Mouse (Mus musculus): ENCODE data around the gene Ppp1r13l. TPM values are rescaled to one million over a fixed set of nuclear protein-coding genes. Genes with fewer than 3 reads are reported as not detected.

Ppp1r13l gene
- total and polyA plus RNA-seq, 2 experiments from 2014 or later, result 1.0 to 1.5 TPM

DNA sequence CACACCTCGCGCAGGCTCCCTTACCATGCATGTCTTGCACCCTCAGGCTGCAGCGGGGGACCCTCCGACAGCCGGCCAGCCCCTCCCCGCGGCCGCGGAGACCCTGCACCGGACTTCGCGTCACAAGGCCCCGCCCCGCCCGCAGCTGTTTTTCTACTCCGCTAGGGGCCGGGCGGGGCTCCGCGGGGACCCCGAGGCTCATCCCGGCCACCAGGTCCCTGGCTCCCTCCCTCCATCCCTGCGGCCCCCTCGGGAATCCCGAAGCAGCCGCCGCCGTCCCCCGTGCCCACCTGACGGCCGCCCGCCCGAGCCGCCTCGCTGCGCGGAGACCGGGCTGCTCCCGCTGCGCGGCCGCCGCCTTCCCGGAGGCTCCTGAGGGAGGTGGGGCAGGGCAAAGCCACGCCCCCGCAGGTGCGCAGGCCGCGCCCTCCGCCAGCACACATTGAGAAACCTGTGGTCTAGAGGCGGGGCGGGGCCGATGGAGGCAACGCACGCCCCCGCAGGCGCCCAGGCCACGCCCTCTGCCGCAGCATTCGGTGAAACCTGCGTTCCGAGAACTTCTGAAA is 44.3 kb downstream of the Ppp1r13l start, which contains the start of gene Klc3:
TSS of gene Klc3 (minus strand) at position 374 of the 566 bp plus-strand sequence.
- Histone ChIP-seq H3K4me2 (ENCODE audit: low read depth, low read length, poor library complexity, severe bottlenecking) (peak within 1 kb of the TSS; percentile 90), H3K4me3 (ENCODE audit: low read depth, low read length) (peak within 1 kb of the TSS; percentile 47), H3K27me3 (ENCODE audit: insufficient read depth, low read length) (peaks cover 27% of the 10 kb centered on the region), H3K9ac (replicated peaks; ENCODE audit: low read length, poor library complexity, severe bottlenecking) (peak within 1 kb of the TSS; percentile 0; the same call in 1 of the 2 replicates), H3K9me3 (ENCODE audit: low read length) (no peaks in the 10 kb centered on the region), H3K36me3 (ENCODE audit: insufficient read depth, low read length) (no peaks in the 10 kb centered on the region), H3K27ac (ENCODE audit: low read depth, low read length) (no peak within 1 kb of the TSS), H3K4me1 (ENCODE audit: insufficient read depth, low read length) (no peaks in the 10 kb centered on the region)
- WGBS, result under 1% methylated on average over 58 of the region's 62 CpGs
- DNase-seq (ENCODE audit: low spot score) (no peak), ATAC-seq (ENCODE audit: low FRiP score) (no peak)
- TF ChIP-seq CTCF (IDR thresholded peaks at IDR 0.05), result no peak

DNA sequence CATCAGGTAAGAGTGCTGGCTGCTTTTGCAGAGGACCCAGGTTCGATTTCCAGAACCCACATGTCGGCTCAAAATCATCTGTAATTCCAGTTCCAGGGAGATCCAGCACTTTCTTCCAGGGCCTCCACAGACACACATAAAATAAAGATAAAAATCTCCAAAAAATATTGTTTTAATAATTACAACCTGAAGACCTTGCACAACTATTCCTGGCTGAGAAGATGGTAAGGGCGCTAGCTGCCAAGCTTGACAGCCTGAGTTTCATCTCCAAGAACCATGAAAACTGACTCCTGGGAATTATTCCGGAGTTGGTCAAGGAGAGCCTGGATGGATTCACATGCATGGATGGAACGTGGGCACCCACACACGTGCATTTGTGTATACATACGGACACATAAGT is 44.9 kb downstream of the Ppp1r13l start, which contains the start of gene Ckm:
TSS of gene Ckm (plus strand) at position 301 of the 400 bp plus-strand sequence.
- H3K4me1 ChIP-seq (ENCODE audit: insufficient read depth, low read length), result no peaks in the 10 kb centered on the region
- no peak for TF ChIP-seq CTCF (IDR thresholded peaks at IDR 0.05)

DNA sequence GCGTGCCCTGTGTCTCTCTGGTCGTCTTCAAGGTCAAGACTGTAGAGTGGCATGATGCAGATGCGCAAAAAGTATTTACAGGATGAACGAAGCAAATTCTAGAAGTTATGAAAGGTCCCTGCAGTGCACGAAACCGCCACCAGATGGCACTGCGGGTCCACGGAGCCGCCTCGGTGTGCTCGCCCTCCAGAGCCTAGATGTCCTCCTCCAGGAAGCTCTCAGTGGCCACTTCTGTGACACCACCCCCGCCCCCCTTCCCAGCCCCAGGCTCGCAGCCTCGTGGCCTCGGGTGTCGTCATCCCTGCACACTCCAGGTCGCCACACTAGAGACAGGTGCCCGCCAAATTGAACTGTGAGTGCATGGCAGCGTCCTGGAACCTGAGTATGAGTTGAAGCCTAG is 45.9 kb downstream of the Ppp1r13l start:
- Histone ChIP-seq H3K27me3 (ENCODE audit: insufficient read depth, low read length) (peaks cover 24% of the 10 kb centered on the region), H3K36me3 (ENCODE audit: insufficient read depth, low read length) (no peaks in the 10 kb centered on the region), H3K27ac (ENCODE audit: low read depth, low read length) (no peak overlapping the region), H3K9ac (replicated peaks; ENCODE audit: low read length, poor library complexity, severe bottlenecking) (no peak overlapping the region), H3K9me3 (ENCODE audit: low read length) (no peaks in the 10 kb centered on the region), H3K4me1 (ENCODE audit: insufficient read depth, low read length) (no peaks in the 10 kb centered on the region), H3K4me3 (ENCODE audit: low read depth, low read length) (no peak overlapping the region), H3K4me2 (ENCODE audit: low read depth, low read length, poor library complexity, severe bottlenecking) (peak overlapping the region; percentile 34)
- DNase-seq (ENCODE audit: low spot score) (peak; percentile 71), ATAC-seq (ENCODE audit: low FRiP score) (no peak; the same call in 1 of the 2 replicates)
- peak; percentile 94 for TF ChIP-seq CTCF (IDR thresholded peaks at IDR 0.05)
- 3% methylated on average over 19 of the region's 19 CpGs for WGBS

More for the DNA sequence above, 44.9 kb downstream of the Ppp1r13l start, which contains the start of gene Ckm:
- Histone ChIP-seq H3K9ac (replicated peaks; ENCODE audit: low read length, poor library complexity, severe bottlenecking) (peak within 1 kb of the TSS; percentile 0; the same call in 1 of the 2 replicates), H3K36me3 (ENCODE audit: insufficient read depth, low read length) (no peaks in the 10 kb centered on the region), H3K27me3 (ENCODE audit: insufficient read depth, low read length) (peaks cover 25% of the 10 kb centered on the region), H3K9me3 (ENCODE audit: low read length) (no peaks in the 10 kb centered on the region), H3K4me3 (ENCODE audit: low read depth, low read length) (peak within 1 kb of the TSS; percentile 47), H3K4me2 (ENCODE audit: low read depth, low read length, poor library complexity, severe bottlenecking) (peak within 1 kb of the TSS; percentile 90), H3K27ac (ENCODE audit: low read depth, low read length) (no peak within 1 kb of the TSS)
- 55% methylated on average over 7 of the region's 7 CpGs for WGBS
- ATAC-seq (ENCODE audit: low FRiP score), result no peak
- DNase-seq (ENCODE audit: low spot score), result no peak

DNA sequence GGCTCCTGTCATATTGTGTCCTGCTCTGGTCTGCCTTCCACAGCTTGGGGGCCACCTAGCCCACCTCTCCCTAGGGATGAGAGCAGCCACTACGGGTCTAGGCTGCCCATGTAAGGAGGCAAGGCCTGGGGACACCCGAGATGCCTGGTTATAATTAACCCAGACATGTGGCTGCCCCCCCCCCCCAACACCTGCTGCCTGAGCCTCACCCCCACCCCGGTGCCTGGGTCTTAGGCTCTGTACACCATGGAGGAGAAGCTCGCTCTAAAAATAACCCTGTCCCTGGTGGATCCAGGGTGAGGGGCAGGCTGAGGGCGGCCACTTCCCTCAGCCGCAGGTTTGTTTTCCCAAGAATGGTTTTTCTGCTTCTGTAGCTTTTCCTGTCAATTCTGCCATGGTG is 50.2 kb downstream of the Ppp1r13l start:
- Histone ChIP-seq H3K9me3 (ENCODE audit: low read length) (no peaks in the 10 kb centered on the region), H3K4me3 (ENCODE audit: low read depth, low read length) (no peak overlapping the region), H3K27ac (ENCODE audit: low read depth, low read length) (no peak overlapping the region), H3K4me2 (ENCODE audit: low read depth, low read length, poor library complexity, severe bottlenecking) (no peak overlapping the region), H3K36me3 (ENCODE audit: insufficient read depth, low read length) (no peaks in the 10 kb centered on the region), H3K27me3 (ENCODE audit: insufficient read depth, low read length) (peaks cover 3% of the 10 kb centered on the region; the same call in 1 of the 2 replicates), H3K9ac (replicated peaks; ENCODE audit: low read length, poor library complexity, severe bottlenecking) (no peak overlapping the region), H3K4me1 (ENCODE audit: insufficient read depth, low read length) (no peaks in the 10 kb centered on the region)
- no peak for TF ChIP-seq CTCF (IDR thresholded peaks at IDR 0.05)
- DNase-seq (ENCODE audit: low spot score) (no peak), ATAC-seq (ENCODE audit: low FRiP score) (0 out of 2 replicates have a peak, but pooled peaks have one; percentile 22)
- 59% methylated on average over 6 of the region's 6 CpGs for WGBS

DNA sequence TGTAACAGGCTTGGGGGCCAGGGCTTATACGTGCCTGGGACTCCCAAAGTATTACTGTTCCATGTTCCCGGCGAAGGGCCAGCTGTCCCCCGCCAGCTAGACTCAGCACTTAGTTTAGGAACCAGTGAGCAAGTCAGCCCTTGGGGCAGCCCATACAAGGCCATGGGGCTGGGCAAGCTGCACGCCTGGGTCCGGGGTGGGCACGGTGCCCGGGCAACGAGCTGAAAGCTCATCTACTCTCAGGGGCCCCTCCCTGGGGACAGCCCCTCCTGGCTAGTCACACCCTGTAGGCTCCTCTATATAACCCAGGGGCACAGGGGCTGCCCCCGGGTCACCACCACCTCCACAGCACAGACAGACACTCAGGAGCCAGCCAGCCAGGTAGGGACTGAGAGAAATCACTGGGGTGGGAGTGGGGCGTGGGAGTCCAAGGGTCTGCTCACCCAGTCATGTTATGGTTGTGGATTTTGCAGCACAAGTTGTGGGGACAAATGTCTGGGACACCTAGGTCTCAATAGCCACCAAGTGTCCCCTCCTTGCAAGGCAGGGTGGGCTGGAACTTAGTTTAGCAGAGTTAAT is 51.3 kb downstream of the Ppp1r13l start:
- no peak for TF ChIP-seq CTCF (IDR thresholded peaks at IDR 0.05)
- H3K4me3 ChIP-seq (ENCODE audit: low read depth, low read length), result no peak overlapping the region
- ATAC-seq (ENCODE audit: low FRiP score), result no peak
- WGBS, result 75% methylated on average over 11 of the region's 11 CpGs
- no peak for DNase-seq (ENCODE audit: low spot score)
- no peak overlapping the region for H3K27ac ChIP-seq (ENCODE audit: low read depth, low read length)
- no peak overlapping the region for H3K4me2 ChIP-seq (ENCODE audit: low read depth, low read length, poor library complexity, severe bottlenecking)
- no peaks in the 10 kb centered on the region for H3K36me3 ChIP-seq (ENCODE audit: insufficient read depth, low read length)
- H3K9ac ChIP-seq (replicated peaks; ENCODE audit: low read length, poor library complexity, severe bottlenecking), result no peak overlapping the region
- H3K27me3 ChIP-seq (ENCODE audit: insufficient read depth, low read length), result 0 out of 2 replicates have a peak, but pooled peaks cover 3% of the 10 kb centered on the region
- no peaks in the 10 kb centered on the region for H3K9me3 ChIP-seq (ENCODE audit: low read length)
- no peaks in the 10 kb centered on the region for H3K4me1 ChIP-seq (ENCODE audit: insufficient read depth, low read length)

DNA sequence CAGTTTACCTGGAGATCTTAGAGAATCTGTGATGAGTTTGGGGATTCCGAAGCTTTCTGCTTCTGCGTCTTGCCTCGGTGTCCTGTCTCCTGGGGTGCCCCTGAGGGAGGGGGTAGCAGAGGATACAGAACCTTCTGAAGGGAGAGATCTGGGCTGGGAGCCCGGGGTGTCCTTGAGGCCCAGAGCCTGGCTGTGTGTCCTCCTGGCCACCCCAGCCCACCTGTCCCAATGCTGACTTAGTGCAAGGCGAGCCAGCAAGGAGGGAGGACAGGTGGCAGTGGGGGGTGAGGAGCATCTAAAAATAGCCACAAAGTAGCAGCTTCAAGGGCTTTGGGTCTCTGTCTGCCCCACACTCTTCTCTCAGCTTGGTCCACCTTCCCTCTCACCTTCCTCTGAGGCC is 52.2 kb downstream of the Ppp1r13l start:
- peaks cover 5% of the 10 kb centered on the region; the same call in 1 of the 2 replicates for H3K27me3 ChIP-seq (ENCODE audit: insufficient read depth, low read length)
- no peaks in the 10 kb centered on the region for H3K36me3 ChIP-seq (ENCODE audit: insufficient read depth, low read length)
- no peak for ATAC-seq (ENCODE audit: low FRiP score)
- H3K4me2 ChIP-seq (ENCODE audit: low read depth, low read length, poor library complexity, severe bottlenecking), result no peak overlapping the region
- H3K9me3 ChIP-seq (ENCODE audit: low read length), result no peaks in the 10 kb centered on the region
- no peak overlapping the region for H3K9ac ChIP-seq (replicated peaks; ENCODE audit: low read length, poor library complexity, severe bottlenecking)
- no peak overlapping the region for H3K4me3 ChIP-seq (ENCODE audit: low read depth, low read length)
- WGBS, result 85% methylated on average over 5 of the region's 5 CpGs
- no peak for TF ChIP-seq CTCF (IDR thresholded peaks at IDR 0.05)
- no peak overlapping the region for H3K27ac ChIP-seq (ENCODE audit: low read depth, low read length)
- no peak for DNase-seq (ENCODE audit: low spot score)
- no peaks in the 10 kb centered on the region for H3K4me1 ChIP-seq (ENCODE audit: insufficient read depth, low read length)
